Comparison of ENCODE assay signal across 12 mouse cellular contexts in the genomic region with DNA sequence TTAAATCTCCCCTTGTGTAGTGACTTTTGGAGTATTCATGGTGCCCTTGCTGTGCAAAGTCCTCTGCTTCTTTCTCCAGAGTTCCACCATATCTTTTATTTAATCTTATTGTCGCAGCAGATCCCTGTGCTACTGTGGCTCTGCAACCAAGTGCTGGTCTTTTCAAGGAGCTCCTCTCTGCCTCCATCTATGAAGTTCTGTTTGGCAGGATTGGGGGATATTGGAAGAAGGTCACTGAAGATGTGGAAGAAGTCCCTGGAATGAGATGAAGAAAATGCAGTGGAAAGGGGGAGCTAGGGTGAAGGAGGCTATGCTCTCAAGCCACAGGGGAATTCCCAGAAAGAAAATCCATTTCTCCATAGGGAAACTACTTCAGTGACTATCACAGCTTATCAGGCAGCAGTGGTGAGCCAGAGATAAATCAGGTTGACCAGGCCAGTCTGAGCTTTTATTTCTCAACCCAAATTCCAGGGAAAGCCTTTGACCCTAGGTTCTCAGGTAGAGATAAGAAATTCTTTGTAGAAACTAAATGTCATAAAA. TPM values are rescaled to one million over a fixed set of nuclear protein-coding genes. Genes with fewer than 3 reads are reported as not detected.
A peak's percentile ranks its signal among the peaks of the same experiment; 100 is the strongest.
DNase-seq lines count a peak whose midpoint lies in the region; ATAC-seq and TF ChIP-seq lines count a peak whose summit lies in the region.
"Had no signal": no experiment of that assay in that cellular context is flagged by ENCODE, and none has a peak within 500 bp of the region (broad histone marks: within the 10 kb centered on the region; RNA-seq: fewer than 3 reads in every experiment).

No protein-coding gene starts in this region.

- peaks cover 7% of the 10 kb centered on the region; the same call in 1 of the 2 replicates for H3K27me3 ChIP-seq in forebrain, embryonic 10.5 days (ENCODE audit: poor library complexity, severe bottlenecking)
- H3K27me3 ChIP-seq in forebrain, embryonic 16.5 days (replicated peaks; ENCODE audit: control insufficient read depth, insufficient read depth, low read length), result no peaks in the 10 kb centered on the region
- no peaks in the 10 kb centered on the region for H3K27me3 ChIP-seq in heart, embryonic 16.5 days (ENCODE audit: control insufficient read depth, insufficient read depth, low read length)
- no peaks in the 10 kb centered on the region for H3K27me3 ChIP-seq in lung, embryonic 16.5 days (ENCODE audit: control insufficient read depth, insufficient read depth, low read depth, low read length)
- no peaks in the 10 kb centered on the region for H3K27me3 ChIP-seq in midbrain, postnatal 0 days (ENCODE audit: insufficient read depth, low read length)
- H3K27me3 ChIP-seq: midbrain, embryonic 12.5 days had no signal

- H3K4me2 ChIP-seq in forebrain, embryonic 16.5 days (ENCODE audit: low read length), result no peak overlapping the region
- peak overlapping the region; percentile 90 for H3K4me2 ChIP-seq in heart, embryonic 16.5 days (ENCODE audit: low read depth, low read length)
- peak overlapping the region; percentile 85; the same call in 1 of the 2 replicates for H3K4me2 ChIP-seq in lung, embryonic 16.5 days (ENCODE audit: low read depth, low read length)
- no peak overlapping the region for H3K4me2 ChIP-seq in midbrain, postnatal 0 days (ENCODE audit: low read depth, low read length, poor library complexity, severe bottlenecking)

- ATAC-seq in forebrain, embryonic 16.5 days, result no peak
- no peak for ATAC-seq in heart, embryonic 16.5 days (replicated peaks; ENCODE audit: extremely low read depth, insufficient read depth, low FRiP score)
- ATAC-seq in lung, embryonic 16.5 days (ENCODE audit: low read depth), result no peak
- ATAC-seq in midbrain, postnatal 0 days (ENCODE audit: low FRiP score), result no peak

- no peaks in the 10 kb centered on the region for H3K36me3 ChIP-seq in forebrain, embryonic 10.5 days (replicated peaks)
- no peaks in the 10 kb centered on the region for H3K36me3 ChIP-seq in forebrain, embryonic 16.5 days (ENCODE audit: control insufficient read depth, insufficient read depth)
- H3K36me3 ChIP-seq in heart, embryonic 16.5 days (ENCODE audit: control insufficient read depth, insufficient read depth), result no peaks in the 10 kb centered on the region
- no peaks in the 10 kb centered on the region for H3K36me3 ChIP-seq in lung, embryonic 16.5 days (ENCODE audit: control insufficient read depth, insufficient read depth, low read length)
- no peaks in the 10 kb centered on the region for H3K36me3 ChIP-seq in midbrain, postnatal 0 days (ENCODE audit: insufficient read depth, low read length)
- H3K36me3 ChIP-seq: midbrain, embryonic 12.5 days had no signal

- peak overlapping the region; percentile 78 for H3K4me3 ChIP-seq in forebrain, embryonic 10.5 days
- H3K4me3 ChIP-seq in forebrain, embryonic 16.5 days (replicated peaks; ENCODE audit: low read length), result no peak overlapping the region
- no peak overlapping the region for H3K4me3 ChIP-seq in heart, embryonic 16.5 days (ENCODE audit: low read length)
- no peak overlapping the region for H3K4me3 ChIP-seq in lung, embryonic 16.5 days (ENCODE audit: low read length)
- no peak overlapping the region for H3K4me3 ChIP-seq in midbrain, postnatal 0 days (ENCODE audit: low read depth, low read length)

- TF ChIP-seq CTCF in midbrain, postnatal 0 days (IDR thresholded peaks at IDR 0.05), result no peak

- H3K9me3 ChIP-seq in forebrain, embryonic 10.5 days, result no peaks in the 10 kb centered on the region
- no peaks in the 10 kb centered on the region for H3K9me3 ChIP-seq in forebrain, embryonic 16.5 days (ENCODE audit: control insufficient read depth, low read length)
- no peaks in the 10 kb centered on the region for H3K9me3 ChIP-seq in heart, embryonic 16.5 days (replicated peaks; ENCODE audit: control insufficient read depth, low read length)
- H3K9me3 ChIP-seq in lung, embryonic 16.5 days (ENCODE audit: control insufficient read depth, low read length), result no peaks in the 10 kb centered on the region
- no peaks in the 10 kb centered on the region for H3K9me3 ChIP-seq in midbrain, postnatal 0 days (ENCODE audit: low read length)
- H3K9me3 ChIP-seq: midbrain, embryonic 12.5 days had no signal

- no peak overlapping the region for H3K9ac ChIP-seq in forebrain, embryonic 16.5 days (replicated peaks; ENCODE audit: low read depth, low read length)
- H3K9ac ChIP-seq in heart, embryonic 16.5 days (ENCODE audit: low read length), result peak overlapping the region; percentile 84; the same call in 1 of the 2 replicates
- H3K9ac ChIP-seq in lung, embryonic 16.5 days (ENCODE audit: low read length), result no peak overlapping the region
- no peak overlapping the region for H3K9ac ChIP-seq in midbrain, postnatal 0 days (replicated peaks; ENCODE audit: low read length, poor library complexity, severe bottlenecking)

- H3K4me1 ChIP-seq in forebrain, embryonic 10.5 days, result peaks cover 33% of the 10 kb centered on the region
- H3K4me1 ChIP-seq in forebrain, embryonic 16.5 days (replicated peaks; ENCODE audit: control insufficient read depth, insufficient read depth, low read length), result peaks cover 13% of the 10 kb centered on the region
- H3K4me1 ChIP-seq in heart, embryonic 16.5 days (ENCODE audit: control insufficient read depth, insufficient read depth, low read length), result peaks cover 7% of the 10 kb centered on the region
- H3K4me1 ChIP-seq in lung, embryonic 16.5 days (replicated peaks; ENCODE audit: control insufficient read depth, insufficient read depth, low read length), result peaks cover 5% of the 10 kb centered on the region
- no peaks in the 10 kb centered on the region for H3K4me1 ChIP-seq in midbrain, postnatal 0 days (ENCODE audit: insufficient read depth, low read length)

- H3K27ac ChIP-seq in forebrain, embryonic 10.5 days, result no peak overlapping the region
- no peak overlapping the region for H3K27ac ChIP-seq in forebrain, embryonic 16.5 days (ENCODE audit: low read length)
- no peak overlapping the region for H3K27ac ChIP-seq in heart, embryonic 16.5 days (ENCODE audit: low read length)
- no peak overlapping the region for H3K27ac ChIP-seq in lung, embryonic 16.5 days (ENCODE audit: low read length)
- 0 out of 2 replicates have a peak overlapping the region, but pooled peaks have one; percentile 85 for H3K27ac ChIP-seq in midbrain, postnatal 0 days (ENCODE audit: low read depth, low read length)

- no peak for DNase-seq in forebrain, embryonic 10.5 days (ENCODE audit: extremely low spot score, low spot score)
- no peak for DNase-seq in heart, adult 18-20 months
- no peak for DNase-seq in lung, postnatal 36 days
- DNase-seq in midbrain, postnatal 0 days (ENCODE audit: low spot score), result no peak
- DNase-seq in adrenal gland, postnatal 25 days, result no peak
- DNase-seq: kidney, postnatal 10 days; lung, postnatal 14 days; right cerebral cortex, adult 18-20 months had no signal

- WGBS in forebrain, embryonic 10.5 days, result 60% methylated on average over 1 of the region's 1 CpGs
- 83% methylated on average over 1 of the region's 1 CpGs for WGBS in forebrain, embryonic 16.5 days
- 38% methylated on average over 1 of the region's 1 CpGs for WGBS in heart, embryonic 16.5 days
- WGBS in lung, embryonic 16.5 days, result 25% methylated on average over 1 of the region's 1 CpGs
- WGBS in midbrain, postnatal 0 days, result 42% methylated on average over 1 of the region's 1 CpGs

RNA-seq across cellular contexts. Expression of gene Pam, which starts 1.0 kb away (rescaled TPM):
- 13.1 and 13.8 TPM in 2 replicates for polyA plus RNA-seq in forebrain, embryonic 10.5 days (2016; fragmentation: Nextera tagmentation; extraction: Ambion mirVana)
- 45.1 and 53.9 TPM in 2 replicates for polyA plus RNA-seq in forebrain, embryonic 16.5 days (2015; fragmentation: Nextera tagmentation; extraction: Ambion mirVana)
- 434 and 446 TPM in 2 replicates for polyA plus RNA-seq in heart, embryonic 16.5 days (2015; fragmentation: Nextera tagmentation; extraction: Ambion mirVana)
- 100 to 1,000 TPM; 672 to 774 TPM for total RNA-seq in heart, adult 18-20 months (2021)
- 53.4 and 61.4 TPM in 2 replicates for polyA plus RNA-seq in lung, embryonic 16.5 days (2015; fragmentation: Nextera tagmentation; extraction: Ambion mirVana)
- 104 and 125 TPM in 2 replicates for total RNA-seq in midbrain, postnatal 0 days (2014; rRNA removed)
- polyA plus RNA-seq in midbrain, postnatal 0 days (2015; fragmentation: Nextera tagmentation; extraction: Ambion mirVana), result 38.8 and 46.6 TPM in 2 replicates
- 341 and 367 TPM in 2 replicates for total RNA-seq in adrenal gland, postnatal 25 days (2021)

Comparison
In these comparisons a context has a peak if more than half of its experiments do, and no peak if none do; other contexts are left out.
1. H3K4me2 ChIP-seq: peak in heart, embryonic 16.5 days (single experiment) and lung, embryonic 16.5 days (single experiment); none in forebrain, embryonic 16.5 days (single experiment) and midbrain, postnatal 0 days (single experiment).